Mouse (Mus musculus) heart, postnatal 0 days (tissue): ENCODE measurements around the gene Comtd1. TPM values are rescaled to one million over a fixed set of nuclear protein-coding genes. Genes with fewer than 3 reads are reported as not detected.

Experiments
- ATAC-seq: fragments of 200-750 bp; cut with Nextera tagmentation; 2 replicates; pipeline ENCODE4 v1.8.0; 2017; ENCODE audit warnings: low read depth, moderate number of reproducible peaks, moderate library complexity; ENCODE audit not compliant: insufficient read depth
- DNase-seq: peaks from one replicate; pipeline ENCODE4 v3.0.0-alpha.2; 2016; ENCODE audit warnings: low spot score
- H3K27ac ChIP-seq: fragments of 300-500 bp; sonication (generic); 2 replicates; pipeline ENCODE4 v1.5.1; 2014; ENCODE audit warnings: low read depth, mild to moderate bottlenecking
- H3K27me3 ChIP-seq: fragments of 300-500 bp; sonication (generic); 2 replicates; pipeline ENCODE4 v1.6.1; 2014; ENCODE audit warnings: low read length, mixed read lengths; ENCODE audit not compliant: control insufficient read depth, insufficient read depth
- H3K36me3 ChIP-seq: fragments of 300-500 bp; sonication (generic); replicated peaks from 2 replicates; pipeline ENCODE4 v1.6.1; 2014; ENCODE audit warnings: low read length, mixed read lengths; ENCODE audit not compliant: control insufficient read depth, insufficient read depth
- H3K4me1 ChIP-seq: fragments of 300-500 bp; sonication (generic); 2 replicates; pipeline ENCODE4 v1.6.1; 2014; ENCODE audit warnings: antibody characterized with exemption; ENCODE audit not compliant: control insufficient read depth, insufficient read depth
- H3K4me2 ChIP-seq: fragments of 300-500 bp; sonication (generic); 2 replicates; pipeline ENCODE4 v1.6.1; 2014; ENCODE audit warnings: low read depth, mild to moderate bottlenecking, low read length, moderate library complexity
- H3K4me3 ChIP-seq: fragments of 300-500 bp; sonication (generic); 2 replicates; pipeline ENCODE4 v1.5.1; 2014; ENCODE audit warnings: low read depth, low read length
- H3K9ac ChIP-seq: fragments of 300-500 bp; sonication (generic); replicated peaks from 2 replicates; pipeline ENCODE4 v1.6.1; 2014; ENCODE audit warnings: low read depth, low read length, mixed read lengths
- H3K9me3 ChIP-seq: fragments of 300-500 bp; sonication (generic); replicated peaks from 2 replicates; pipeline ENCODE4 v1.6.1; 2016; ENCODE audit warnings: low read length; ENCODE audit not compliant: control insufficient read depth
- CTCF ChIP-seq: IDR thresholded peaks from 2 replicates; pipeline ENCODE4 v1.5.1; 2016; ENCODE audit warnings: antibody characterized with exemption, control low read depth, low read depth
- EP300 ChIP-seq: IDR thresholded peaks from 2 replicates; pipeline ENCODE4 v1.6.1; 2016; ENCODE audit warnings: antibody characterized with exemption, low read depth
- WGBS: fragments of 180-500 bp; shearing (Covaris S2); extraction: QIAGEN DNeasy Blood & Tissue Kit; methylation state at CpG from one replicate; pipeline ENCODE4 v1.1.7; 2014; 5-methylcytosine and 5-hydroxymethylcytosine counted together
- polyA plus RNA-seq: library from polyadenylated mRNA; unstranded; fragments of >200 nt; fragmentation: Nextera tagmentation; extraction: Ambion mirVana; gene quantifications from 2 replicates; pipeline ENCODE4 v1.2.1, GENCODE M21; 2015
- total RNA-seq: library from RNA; depleted of rRNA; stranded (reverse); fragments of >200 nt; gene quantifications from 2 replicates; pipeline ENCODE4 v1.2.3, GENCODE M21; 2014; ENCODE audit warnings: low replicate concordance

The Comtd1 gene
- total and polyA plus RNA-seq, 2 experiments from 2014 or later, result 27.8 to 53.5 TPM

- H3K4me2 ChIP-seq, result no peak overlapping the region
- no peak for ATAC-seq
- H3K4me3 ChIP-seq, result no peak overlapping the region
- no peaks in the 10 kb centered on the region for H3K9me3 ChIP-seq
- no peaks in the 10 kb centered on the region for H3K4me1 ChIP-seq
- H3K9ac ChIP-seq, result no peak overlapping the region
- H3K27me3 ChIP-seq, result no peaks in the 10 kb centered on the region
- DNase-seq, result no peak
- H3K27ac ChIP-seq, result no peak overlapping the region
- no peaks in the 10 kb centered on the region for H3K36me3 ChIP-seq
- WGBS, result 55% methylated on average over 7 of the region's 7 CpGs
- TF ChIP-seq CTCF (no peak), EP300 (no peak)
Observed at GRCm38 (mm10) chr14:21866291-21866690, 17.5 kb upstream of the Comtd1 start.

GRCm38 (mm10) chr14:21856886-21857285 is 8.1 kb upstream of the Comtd1 start:
- Histone ChIP-seq H3K4me1 (peaks cover 12% of the 10 kb centered on the region), H3K27ac (no peak overlapping the region), H3K9ac (no peak overlapping the region), H3K9me3 (no peaks in the 10 kb centered on the region), H3K27me3 (no peaks in the 10 kb centered on the region), H3K36me3 (no peaks in the 10 kb centered on the region), H3K4me3 (no peak overlapping the region), H3K4me2 (no peak overlapping the region)
- no peak for ATAC-seq
- no peak for DNase-seq
- 78% methylated on average over 14 of the region's 14 CpGs for WGBS
- TF ChIP-seq CTCF (no peak), EP300 (no peak)

- no peak overlapping the region for H3K9ac ChIP-seq
- no peaks in the 10 kb centered on the region for H3K9me3 ChIP-seq
- DNase-seq (no peak), ATAC-seq (no peak)
- no peaks in the 10 kb centered on the region for H3K27me3 ChIP-seq
- WGBS, result 48% methylated on average over 3 of the region's 3 CpGs
- no peak overlapping the region for H3K27ac ChIP-seq
- TF ChIP-seq EP300 (no peak), CTCF (no peak)
- peaks cover 12% of the 10 kb centered on the region for H3K4me1 ChIP-seq
- H3K4me3 ChIP-seq, result no peak overlapping the region
- no peaks in the 10 kb centered on the region for H3K36me3 ChIP-seq
- H3K4me2 ChIP-seq, result no peak overlapping the region
Observed at GRCm38 (mm10) chr14:21855961-21856360, 7.2 kb upstream of the Comtd1 start.

GRCm38 (mm10) chr14:21854271-21854670 is 5.5 kb upstream of the Comtd1 start:
- Histone ChIP-seq H3K4me3 (peak overlapping the region; percentile 12; the same call in 1 of the 2 replicates), H3K9me3 (no peaks in the 10 kb centered on the region), H3K4me1 (peaks cover 12% of the 10 kb centered on the region), H3K36me3 (no peaks in the 10 kb centered on the region), H3K4me2 (peak overlapping the region; percentile 61), H3K27me3 (no peaks in the 10 kb centered on the region), H3K9ac (no peak overlapping the region), H3K27ac (no peak overlapping the region)
- no peak for ATAC-seq
- 65% methylated on average over 9 of the region's 9 CpGs for WGBS
- DNase-seq, result no peak
- TF ChIP-seq CTCF (no peak), EP300 (no peak)

- no peak overlapping the region for H3K9ac ChIP-seq
- 5% methylated on average over 17 of the region's 17 CpGs for WGBS
- peak; percentile 84 for TF ChIP-seq CTCF
- TF ChIP-seq EP300, result no peak
- no peaks in the 10 kb centered on the region for H3K9me3 ChIP-seq
- H3K4me1 ChIP-seq, result peaks cover 12% of the 10 kb centered on the region
- H3K27me3 ChIP-seq, result no peaks in the 10 kb centered on the region
- peak overlapping the region; percentile 12 for H3K4me3 ChIP-seq
- ATAC-seq (peak; percentile 42), DNase-seq (peak; percentile 82)
- H3K4me2 ChIP-seq, result peak overlapping the region; percentile 61
- no peaks in the 10 kb centered on the region for H3K36me3 ChIP-seq
- peak overlapping the region; percentile 37 for H3K27ac ChIP-seq
Observed at GRCm38 (mm10) chr14:21853456-21854109, 4.8 kb upstream of the Comtd1 start.
